Mouse (Mus musculus) brain, embryonic 14.5 days (tissue): ENCODE results near the gene Hsd3b1.

Source experiments
- CTCF ChIP-seq: fragments of 200-500 bp; IDR thresholded peaks from 2 replicates; pipeline ENCODE4 v1.5.1; 2012; ENCODE audit warnings: inconsistent platforms, mild to moderate bottlenecking, moderate library complexity, borderline replicate concordance; ENCODE audit not compliant: insufficient read depth, insufficient read length; ENCODE audit errors: extremely low read depth
- POLR2A ChIP-seq: fragments of 200-500 bp; IDR thresholded peaks from 2 replicates; pipeline ENCODE4 v1.6.1; 2012; ENCODE audit warnings: mild to moderate bottlenecking, inconsistent platforms, borderline replicate concordance; ENCODE audit not compliant: poor library complexity, insufficient read depth, insufficient read length, severe bottlenecking; ENCODE audit errors: extremely low read depth

DNA sequence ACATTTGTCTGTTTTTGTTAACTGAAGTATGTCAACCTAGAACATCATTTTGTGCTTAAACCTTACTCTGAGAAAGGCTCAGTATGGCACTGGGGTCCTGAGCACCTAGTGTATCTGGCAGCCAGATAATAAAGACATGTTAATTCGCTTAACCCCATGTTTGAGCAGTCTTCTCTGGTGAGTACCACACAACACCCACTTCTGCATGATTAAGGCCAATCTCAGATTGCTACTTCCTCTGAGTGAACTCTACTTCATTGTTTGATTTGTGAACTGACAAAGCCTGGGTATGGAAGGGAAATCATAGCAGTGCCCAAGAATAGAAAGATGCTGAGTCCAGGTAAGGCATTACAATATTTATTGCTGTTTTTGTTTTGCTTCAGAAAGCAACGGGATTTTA lies 7.7 kb downstream of the Hsd3b1 start:
- TF ChIP-seq CTCF (no peak), POLR2A (no peak)
